Comparison of ENCODE assay signal across 13 mouse cellular contexts in the genomic region with DNA sequence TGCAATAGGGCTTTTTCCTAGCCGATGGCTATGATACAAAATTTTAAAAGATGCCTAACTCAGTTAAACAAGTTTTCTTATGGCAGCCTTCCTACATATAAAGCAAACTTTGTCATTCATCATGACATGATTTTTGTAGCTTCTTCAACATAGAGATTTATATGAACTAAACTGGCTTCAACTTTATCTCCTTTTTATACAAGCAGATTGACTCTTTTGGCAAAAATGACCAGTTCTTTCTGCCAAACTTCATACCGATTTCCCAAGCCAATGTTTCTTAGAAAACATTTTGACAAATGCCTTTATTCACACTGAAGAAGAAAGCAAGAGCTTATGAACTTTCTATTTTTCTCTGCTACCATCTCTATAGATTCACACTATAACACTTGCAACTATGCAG.
"Had no signal": no experiment of that assay in that cellular context is flagged by ENCODE, and none has a peak within 500 bp of the region (broad histone marks: within the 10 kb centered on the region; RNA-seq: fewer than 3 reads in every experiment).

No protein-coding gene starts in this region.

- DNase-seq: lung, adult 18-20 months; lung, embryonic 14.5 days; lung, postnatal 10 days; lung, postnatal 4 days; midbrain, embryonic 14.5 days; retina, postnatal 1 day; right cerebral cortex, adult 18-20 months; right cerebral cortex, postnatal 25 days; right cerebral cortex, postnatal 4 days; spleen, adult 18-20 months; thymus, adult 18-20 months; thymus, postnatal 14 days; thymus, postnatal 36 days had no signal
